Mouse (Mus musculus): ENCODE measurements at regions not wholly inside any gene's neighbourhood (a gene's known extent, or its start where the extent isn't known, plus 50 kb on each side); places are given as distances from the start of the nearest gene placed in this dataset.

- TF ChIP-seq POLR2A (IDR thresholded peaks at IDR 0.05; ENCODE audit: borderline replicate concordance, insufficient read depth, low read length) (no peak), CTCF (IDR thresholded peaks at IDR 0.05; ENCODE audit: borderline replicate concordance, insufficient read depth, low read depth, low read length) (no peak)
Measured at GRCm38 (mm10) chr13:28660151-28660550, 293.4 kb downstream of the Sox4 start.
